Mouse (Mus musculus) testis, adult 2 months (tissue): ENCODE measurements at regions not wholly inside any gene's neighbourhood (a gene's known extent, or its start where the extent isn't known, plus 50 kb on each side); places are given as distances from the start of the nearest gene placed in this dataset.

Experiments used
- CTCF ChIP-seq: fragments of 200-500 bp; IDR thresholded peaks from 2 replicates; pipeline ENCODE4 v1.5.1; 2012; ENCODE audit warnings: low read depth, mild to moderate bottlenecking, inconsistent platforms, low read length, moderate library complexity; ENCODE audit not compliant: control insufficient read depth, insufficient read depth, insufficient replicate concordance
- POLR2A ChIP-seq: fragments of 200-500 bp; IDR thresholded peaks from 2 replicates; pipeline ENCODE4 v1.6.1; 2012; ENCODE audit warnings: low read depth, mild to moderate bottlenecking, inconsistent platforms, low read length, moderate library complexity; ENCODE audit not compliant: control insufficient read depth

GRCm38 (mm10) chr7:118296856-118297518, 53.5 kb upstream of the Smg1 start:
- TF ChIP-seq POLR2A (no peak), CTCF (no peak)
